Mouse (Mus musculus) heart, adult 2 months (tissue): ENCODE data around the gene Tiam2.

Source experiments
- CTCF ChIP-seq: fragments of 200-600 bp; IDR thresholded peaks from 2 replicates; pipeline ENCODE4 v1.8.1; 2022; ENCODE audit warnings: antibody characterized with exemption, mild to moderate bottlenecking, moderate library complexity
- EP300 ChIP-seq: fragments of 200-500 bp; IDR thresholded peaks from 2 replicates; pipeline ENCODE4 v1.6.1; 2011; ENCODE audit warnings: low read depth, low read length, control low read depth; ENCODE audit not compliant: insufficient read depth
- POLR2A ChIP-seq: fragments of 200-500 bp; IDR thresholded peaks from 2 replicates; pipeline ENCODE4 v1.6.1; 2011; ENCODE audit warnings: mild to moderate bottlenecking, low read depth, low read length, control low read depth; ENCODE audit not compliant: insufficient read depth

DNA sequence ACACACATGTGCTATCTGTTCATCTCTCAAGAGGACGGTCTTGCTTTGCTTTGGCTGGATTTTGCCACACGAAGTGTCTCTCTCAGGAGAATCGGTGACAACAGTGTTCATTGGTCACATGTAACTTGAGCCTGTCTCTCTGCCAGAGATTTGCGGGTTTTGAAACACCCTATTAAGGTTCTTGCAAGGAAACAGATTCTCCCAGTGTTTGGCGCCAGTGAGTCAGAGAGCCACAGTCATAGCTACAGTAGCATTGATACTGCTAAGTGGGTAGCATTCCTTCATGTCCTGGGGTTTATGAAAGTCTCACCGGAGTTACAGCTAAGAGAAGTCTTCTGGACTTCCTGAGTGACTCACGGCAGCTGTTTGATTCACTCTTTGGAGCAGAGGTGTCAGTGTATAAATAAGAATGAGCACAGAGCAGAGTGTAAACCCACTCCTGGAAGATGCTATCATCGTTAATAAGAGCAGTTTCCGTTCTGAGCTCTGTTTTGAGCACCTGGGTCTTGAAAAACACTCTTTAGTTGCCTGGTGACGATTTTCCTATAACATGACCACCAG is 93.1 kb downstream of the Tiam2 start:
- TF ChIP-seq CTCF (no peak), POLR2A (no peak), EP300 (no peak)
